Mouse (Mus musculus) embryonic facial prominence, embryonic 15.5 days (tissue): ENCODE measurements around the gene Nipsnap1. TPM values are rescaled to one million over a fixed set of nuclear protein-coding genes. Genes with fewer than 3 reads are reported as not detected.
A peak's percentile ranks its signal among the peaks of the same experiment; 100 is the strongest.

Experiments
- ATAC-seq: fragments of 200-750 bp; cut with Nextera tagmentation; 2 replicates; pipeline ENCODE4 v1.8.0; 2017; ENCODE audit warnings: low read depth, moderate TSS enrichment; ENCODE audit not compliant: insufficient number of reproducible peaks, low FRiP score, low TSS enrichment
- H3K27ac ChIP-seq: fragments of 300-500 bp; sonication (generic); replicated peaks from 2 replicates; pipeline ENCODE4 v1.5.1; 2015; ENCODE audit warnings: mild to moderate bottlenecking, inconsistent platforms
- H3K27me3 ChIP-seq: fragments of 300-500 bp; sonication (generic); 2 replicates; pipeline ENCODE4 v1.6.1; 2015; ENCODE audit warnings: inconsistent platforms
- H3K36me3 ChIP-seq: fragments of 300-500 bp; sonication (generic); 2 replicates; pipeline ENCODE4 v1.6.1; 2015; ENCODE audit warnings: mild to moderate bottlenecking, inconsistent platforms
- H3K4me1 ChIP-seq: fragments of 300-500 bp; sonication (generic); 2 replicates; pipeline ENCODE4 v1.6.1; 2015; ENCODE audit warnings: inconsistent platforms
- H3K4me2 ChIP-seq: fragments of 300-500 bp; sonication (generic); replicated peaks from 2 replicates; pipeline ENCODE4 v1.6.1; 2015; ENCODE audit warnings: mild to moderate bottlenecking, inconsistent platforms
- H3K4me3 ChIP-seq: fragments of 300-500 bp; sonication (generic); replicated peaks from 2 replicates; pipeline ENCODE4 v1.5.1; 2015; ENCODE audit warnings: mild to moderate bottlenecking, inconsistent platforms
- H3K9ac ChIP-seq: fragments of 300-500 bp; sonication (generic); 2 replicates; pipeline ENCODE4 v1.6.1; 2015; ENCODE audit warnings: inconsistent platforms
- H3K9me3 ChIP-seq: fragments of 300-500 bp; sonication (generic); replicated peaks from 2 replicates; pipeline ENCODE4 v1.6.1; 2016; ENCODE audit warnings: inconsistent platforms
- WGBS: fragments of 180-500 bp; shearing (Covaris S2); methylation state at CpG from one replicate; pipeline ENCODE4 v1.1.7; 2015; 5-methylcytosine and 5-hydroxymethylcytosine counted together
- polyA plus RNA-seq: library from polyadenylated mRNA; unstranded; fragments of >200 nt; fragmentation: Nextera tagmentation; extraction: Ambion mirVana; gene quantifications from 2 replicates; pipeline ENCODE4 v1.2.1, GENCODE M21; 2015

Gene Nipsnap1
- polyA plus RNA-seq, 1 experiment from 2014 or later, result 41.3 TPM

DNA sequence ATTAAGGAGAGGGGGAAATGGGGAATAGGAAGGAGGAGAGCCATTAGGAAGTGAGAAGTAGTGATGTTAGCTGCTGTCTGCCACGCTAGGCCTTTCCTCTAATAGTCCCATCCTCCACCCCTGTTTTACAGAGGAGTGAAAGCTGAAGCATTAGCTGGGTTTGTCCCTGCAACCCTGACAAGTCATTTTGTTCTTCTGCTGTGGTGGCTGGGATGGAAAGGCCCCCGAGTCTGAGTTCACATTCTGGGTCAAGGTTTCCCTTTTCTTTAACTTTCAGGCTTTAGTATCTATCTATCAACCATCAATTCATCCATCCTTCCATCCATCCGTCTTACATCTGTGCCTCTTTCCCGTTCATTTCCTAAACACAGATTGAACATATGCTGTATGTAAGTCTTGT, 7.3 kb downstream of the Nipsnap1 start:
- WGBS, result 78% methylated on average over 4 of the region's 4 CpGs
- H3K9me3 ChIP-seq, result no peaks in the 10 kb centered on the region
- peaks cover 23% of the 10 kb centered on the region for H3K36me3 ChIP-seq
- H3K4me1 ChIP-seq, result no peaks in the 10 kb centered on the region
- H3K4me2 ChIP-seq, result no peak overlapping the region
- no peak overlapping the region for H3K9ac ChIP-seq
- no peak overlapping the region for H3K4me3 ChIP-seq
- no peaks in the 10 kb centered on the region for H3K27me3 ChIP-seq
- ATAC-seq, result no peak
- no peak overlapping the region for H3K27ac ChIP-seq

DNA sequence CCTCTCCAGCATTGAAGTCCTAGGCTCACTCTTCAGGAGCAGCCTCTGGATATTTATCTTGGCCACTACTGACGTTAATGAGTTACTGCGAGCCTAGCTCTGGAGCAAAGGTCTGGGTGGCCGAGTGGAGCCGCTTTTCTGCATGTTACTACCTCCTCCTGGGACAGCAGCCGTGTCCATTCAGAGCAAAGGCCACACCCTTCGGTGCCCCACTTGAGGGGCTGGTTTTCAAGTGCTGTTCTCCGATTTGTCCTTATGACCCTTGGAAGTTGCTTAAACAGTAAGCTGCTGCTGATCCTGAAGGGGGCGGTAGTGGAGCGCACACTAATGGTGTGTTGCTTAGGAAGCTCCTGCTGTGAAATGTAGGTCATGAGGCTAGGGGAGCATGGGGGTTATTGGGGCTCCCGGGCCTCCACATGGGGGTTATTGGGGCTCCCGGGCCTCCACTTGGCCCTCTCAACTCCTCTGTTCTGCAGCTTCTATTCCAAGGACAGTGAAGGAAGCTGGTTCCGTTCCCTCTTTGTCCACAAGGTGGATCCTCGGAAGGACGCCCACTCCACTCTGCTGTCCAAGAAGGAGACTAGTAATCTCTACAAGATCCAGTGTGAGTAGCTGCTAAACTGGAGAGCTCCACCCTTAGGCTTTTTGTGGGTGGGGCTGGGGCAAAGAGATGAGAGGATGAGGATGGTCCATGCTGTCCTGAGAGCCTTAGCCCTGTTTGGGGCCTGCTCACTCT, 9.3 kb downstream of the Nipsnap1 start:
- H3K9me3 ChIP-seq, result no peaks in the 10 kb centered on the region
- no peak overlapping the region for H3K9ac ChIP-seq
- no peaks in the 10 kb centered on the region for H3K4me1 ChIP-seq
- 55% methylated on average over 14 of the region's 14 CpGs for WGBS
- H3K27me3 ChIP-seq, result no peaks in the 10 kb centered on the region
- H3K36me3 ChIP-seq, result peaks cover 19% of the 10 kb centered on the region
- H3K4me3 ChIP-seq, result no peak overlapping the region
- no peak overlapping the region for H3K27ac ChIP-seq
- no peak for ATAC-seq
- H3K4me2 ChIP-seq, result no peak overlapping the region

DNA sequence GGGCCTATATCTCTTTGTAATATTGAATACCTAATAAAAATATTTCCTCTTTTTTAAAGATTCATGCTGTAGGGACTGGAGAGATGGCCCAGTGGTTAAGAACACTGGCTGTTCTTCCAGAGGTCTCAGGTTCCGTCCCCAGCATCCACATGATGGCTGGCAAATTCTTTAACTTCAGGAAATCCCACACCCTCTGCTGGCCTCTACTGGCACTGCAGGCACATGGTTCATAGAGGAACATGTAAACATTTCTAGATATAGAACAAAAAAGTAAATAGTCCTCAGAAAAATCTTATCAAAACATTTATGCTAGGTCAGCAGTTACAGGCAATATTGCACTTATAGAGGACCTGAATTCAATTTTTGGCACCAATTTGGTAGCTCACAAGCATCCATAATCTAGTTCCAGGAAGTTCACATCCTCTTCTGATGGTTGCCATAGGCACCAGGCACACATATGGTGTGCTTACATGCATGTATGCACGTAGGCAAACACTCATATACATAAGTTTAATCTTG, 11.7 kb downstream of the Nipsnap1 start:
- no peak for ATAC-seq

DNA sequence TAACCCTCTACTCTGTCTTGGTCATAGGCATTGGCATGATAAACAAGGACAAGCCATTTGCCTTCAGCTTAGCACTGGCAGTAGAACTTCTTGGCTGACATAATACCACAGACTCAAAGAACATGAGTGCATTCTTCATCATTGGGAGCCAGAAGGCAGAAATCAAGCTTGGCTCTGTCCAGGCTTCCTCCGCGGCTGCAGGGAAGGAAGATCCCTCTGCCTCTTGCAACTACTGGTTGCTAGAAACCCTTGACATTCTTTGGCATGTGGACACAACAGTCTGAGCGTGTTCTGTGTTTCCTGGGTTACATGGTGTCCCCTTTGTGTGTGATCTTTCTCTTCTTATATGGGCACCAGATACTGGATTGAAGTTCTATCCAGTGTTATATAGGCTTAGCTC, 13.2 kb downstream of the Nipsnap1 start:
- H3K4me3 ChIP-seq, result no peak overlapping the region
- H3K27me3 ChIP-seq, result no peaks in the 10 kb centered on the region
- H3K27ac ChIP-seq, result no peak overlapping the region
- no peak overlapping the region for H3K4me2 ChIP-seq
- no peak for ATAC-seq
- peaks cover 47% of the 10 kb centered on the region for H3K36me3 ChIP-seq
- no peaks in the 10 kb centered on the region for H3K9me3 ChIP-seq
- 90% methylated on average over 3 of the region's 3 CpGs for WGBS
- H3K4me1 ChIP-seq, result no peaks in the 10 kb centered on the region
- no peak overlapping the region for H3K9ac ChIP-seq

More for the DNA sequence above, 11.7 kb downstream of the Nipsnap1 start:
- no peaks in the 10 kb centered on the region for H3K9me3 ChIP-seq
- H3K36me3 ChIP-seq, result peaks cover 41% of the 10 kb centered on the region
- no peak overlapping the region for H3K27ac ChIP-seq
- no peak overlapping the region for H3K4me3 ChIP-seq
- no peak overlapping the region for H3K4me2 ChIP-seq
- no peaks in the 10 kb centered on the region for H3K27me3 ChIP-seq
- H3K4me1 ChIP-seq, result no peaks in the 10 kb centered on the region
- WGBS, result 55% methylated on average over 2 of the region's 2 CpGs
- no peak overlapping the region for H3K9ac ChIP-seq

DNA sequence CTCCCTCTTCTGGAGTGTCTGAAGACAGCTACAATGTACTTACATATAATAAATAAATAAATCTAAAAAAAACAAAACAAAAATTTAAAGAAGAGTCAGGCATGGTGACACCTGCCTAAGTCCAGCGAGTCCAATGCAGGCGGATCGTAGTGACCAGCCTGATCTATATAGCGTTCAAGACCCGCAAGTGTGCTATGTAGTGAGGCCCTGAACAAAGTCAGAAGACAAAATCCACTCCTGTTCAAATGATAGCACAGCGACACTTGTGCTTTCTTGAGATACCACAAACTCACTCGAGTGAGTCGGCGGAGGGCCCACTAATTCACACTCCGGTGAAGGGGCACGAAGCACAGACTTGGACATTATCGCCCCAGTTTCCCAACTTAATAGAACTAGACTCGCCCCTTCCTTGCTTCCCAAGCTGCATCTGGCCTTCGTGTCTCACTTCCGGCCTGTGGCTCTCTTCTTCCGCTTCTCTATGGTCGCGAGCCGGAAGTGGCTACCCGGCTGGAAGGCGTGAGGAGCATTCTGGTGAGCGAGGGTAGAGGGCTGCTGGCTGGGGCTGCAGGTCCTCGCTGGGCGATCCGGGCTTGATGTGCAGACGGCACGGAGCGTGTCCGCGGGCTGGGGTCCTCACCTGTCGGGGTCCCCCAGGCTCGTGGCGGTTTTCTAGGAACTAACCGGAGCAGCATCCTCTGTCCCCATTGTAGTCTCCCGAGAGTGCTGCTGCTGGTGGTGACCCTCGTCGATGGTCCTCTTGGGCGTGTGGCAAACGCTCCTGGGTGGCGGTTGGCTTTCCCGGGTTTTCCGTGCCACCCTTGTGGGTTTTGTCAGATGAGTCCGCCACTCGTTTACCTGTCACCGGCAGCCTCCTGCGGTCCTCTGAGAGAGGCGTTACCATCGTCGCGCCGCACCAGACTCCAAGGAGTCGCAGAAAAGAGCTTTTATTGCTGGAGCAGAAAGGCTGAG, 21.4 kb downstream of the Nipsnap1 start, which contains the start of gene Thoc5:
Thoc5 (plus strand) TSS at position 473 of the 969 bp plus-strand sequence.
- no peaks in the 10 kb centered on the region for H3K9me3 ChIP-seq
- H3K36me3 ChIP-seq, result peaks cover 32% of the 10 kb centered on the region; the same call in 1 of the 2 replicates
- H3K9ac ChIP-seq, result peak within 1 kb of the TSS; percentile 66
- 3% methylated on average over 52 of the region's 52 CpGs for WGBS
- H3K27me3 ChIP-seq, result no peaks in the 10 kb centered on the region
- peak within 1 kb of the TSS; percentile 63 for H3K27ac ChIP-seq
- peak within 1 kb of the TSS; percentile 92 for H3K4me2 ChIP-seq
- peak; percentile 89 for ATAC-seq
- H3K4me1 ChIP-seq, result peaks cover 9% of the 10 kb centered on the region
- H3K4me3 ChIP-seq, result peak within 1 kb of the TSS; percentile 89

DNA sequence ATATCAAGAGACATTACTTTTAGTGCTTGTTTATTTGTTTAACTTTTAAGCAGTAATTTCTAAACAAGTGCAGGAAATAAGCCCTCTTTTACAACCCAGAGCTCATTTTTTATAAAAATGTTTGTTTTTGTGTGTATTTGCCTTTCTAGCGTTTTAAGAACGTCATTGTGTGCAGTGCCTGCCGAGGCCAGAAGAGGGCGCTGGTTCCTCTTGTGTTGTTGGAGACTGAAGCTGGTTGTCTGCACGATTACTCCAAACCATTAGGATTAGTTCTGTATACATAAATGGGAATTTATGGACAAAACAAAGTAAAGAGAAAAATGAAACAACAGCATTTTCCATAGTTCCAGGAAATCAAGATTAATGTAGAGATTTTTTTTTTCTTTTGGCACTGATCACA, 26.7 kb downstream of the Nipsnap1 start:
- H3K36me3 ChIP-seq, result peaks cover 50% of the 10 kb centered on the region
- H3K4me3 ChIP-seq, result no peak overlapping the region
- H3K27ac ChIP-seq, result no peak overlapping the region
- no peak overlapping the region for H3K9ac ChIP-seq
- peaks cover 9% of the 10 kb centered on the region for H3K4me1 ChIP-seq
- WGBS, result 74% methylated on average over 5 of the region's 5 CpGs
- H3K4me2 ChIP-seq, result no peak overlapping the region
- no peaks in the 10 kb centered on the region for H3K9me3 ChIP-seq
- ATAC-seq, result no peak
- no peaks in the 10 kb centered on the region for H3K27me3 ChIP-seq

DNA sequence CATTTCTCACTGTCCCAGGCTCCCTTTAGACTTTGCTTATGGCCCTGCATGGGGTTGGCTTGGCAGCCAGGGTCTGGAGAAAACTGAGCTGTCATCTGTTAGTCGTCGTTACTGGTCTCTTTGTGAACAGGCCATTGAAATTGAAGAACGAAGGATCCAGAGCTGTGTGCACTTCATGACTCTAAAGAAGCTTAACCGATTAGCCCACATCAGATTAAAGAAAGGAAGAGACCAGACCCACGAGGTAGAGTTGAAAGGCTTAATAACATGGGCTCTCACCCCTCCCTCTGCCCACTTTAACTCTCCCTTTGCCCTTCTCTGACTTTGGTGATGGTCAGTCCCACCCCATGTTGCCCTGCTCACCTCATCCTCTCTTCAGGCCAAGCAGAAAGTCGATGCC, 28.2 kb downstream of the Nipsnap1 start:
- Histone ChIP-seq H3K27me3 (no peaks in the 10 kb centered on the region), H3K4me3 (no peak overlapping the region), H3K4me1 (no peaks in the 10 kb centered on the region), H3K36me3 (peaks cover 57% of the 10 kb centered on the region), H3K4me2 (no peak overlapping the region), H3K27ac (no peak overlapping the region), H3K9me3 (no peaks in the 10 kb centered on the region), H3K9ac (no peak overlapping the region)
- 88% methylated on average over 6 of the region's 6 CpGs for WGBS
- ATAC-seq, result no peak

DNA sequence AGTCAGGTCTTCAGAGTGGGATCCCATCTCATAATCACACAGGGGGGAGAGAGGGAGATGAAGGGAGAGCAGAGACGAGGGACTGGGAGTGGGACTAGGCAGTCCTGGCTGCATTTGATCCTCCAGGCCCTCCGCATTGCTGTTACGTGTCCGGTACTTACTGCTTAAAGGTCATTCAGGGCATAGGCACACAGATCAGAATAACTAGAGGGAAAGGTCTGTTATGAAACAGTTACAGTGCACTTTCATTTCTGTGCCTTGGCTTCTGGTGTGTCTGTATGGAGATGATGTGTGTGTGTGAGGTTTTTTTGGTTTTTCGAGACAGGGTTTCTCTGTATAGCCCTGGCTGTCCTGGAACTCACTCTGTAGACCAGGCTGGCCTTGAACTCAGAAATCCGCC, 32.5 kb downstream of the Nipsnap1 start:
- Histone ChIP-seq H3K27me3 (no peaks in the 10 kb centered on the region), H3K4me1 (no peaks in the 10 kb centered on the region), H3K4me3 (no peak overlapping the region), H3K4me2 (no peak overlapping the region), H3K9me3 (no peaks in the 10 kb centered on the region), H3K27ac (no peak overlapping the region), H3K9ac (no peak overlapping the region), H3K36me3 (peaks cover 62% of the 10 kb centered on the region)
- no peak for ATAC-seq
- WGBS, result 89% methylated on average over 6 of the region's 6 CpGs

DNA sequence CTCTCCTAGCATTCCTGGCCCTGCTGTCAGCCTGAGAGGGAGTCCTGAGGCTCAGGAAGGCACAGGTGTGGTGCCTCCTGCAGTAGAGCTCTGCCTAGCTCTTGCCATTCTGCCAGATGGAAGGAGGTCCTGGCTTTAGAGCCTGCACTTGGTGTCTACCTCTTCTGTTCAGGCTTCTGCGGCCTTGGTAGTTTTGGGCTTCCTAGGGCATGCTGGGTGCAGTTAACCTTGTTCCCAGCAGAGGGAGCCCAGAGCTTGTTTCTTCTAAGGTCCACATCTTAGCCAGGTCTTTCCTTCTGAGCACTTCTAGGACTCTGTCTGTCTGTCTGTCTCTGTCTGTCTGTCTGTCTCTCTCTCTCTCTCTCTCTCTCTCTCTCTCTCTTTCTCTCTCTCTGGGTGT, 42.3 kb downstream of the Nipsnap1 start:
- H3K36me3 ChIP-seq, result peaks cover 86% of the 10 kb centered on the region

DNA sequence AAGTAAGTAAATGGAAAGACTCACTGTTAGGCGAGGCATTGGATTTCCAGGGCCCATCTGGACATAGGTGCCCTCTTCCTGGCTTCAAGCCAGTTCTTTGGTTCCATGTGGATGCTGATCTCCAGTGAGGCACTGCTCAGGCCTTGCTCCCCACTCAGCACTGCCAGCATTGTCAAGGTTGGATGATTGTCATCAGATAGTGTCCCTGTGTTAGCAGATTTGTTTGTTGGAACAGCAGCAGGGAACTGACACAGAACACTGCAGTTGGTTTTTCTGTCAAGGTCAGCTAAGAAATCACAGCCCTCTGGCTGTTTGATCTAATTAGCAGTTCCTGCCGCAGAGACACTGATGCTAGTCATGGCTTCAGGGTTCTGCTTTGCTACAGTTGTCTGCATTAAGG, 47.5 kb downstream of the Nipsnap1 start:
- ATAC-seq, result no peak
- no peak overlapping the region for H3K9ac ChIP-seq
- peaks cover 84% of the 10 kb centered on the region for H3K36me3 ChIP-seq
- no peaks in the 10 kb centered on the region for H3K4me1 ChIP-seq
- H3K4me2 ChIP-seq, result no peak overlapping the region
- no peaks in the 10 kb centered on the region for H3K27me3 ChIP-seq
- WGBS, result 71% methylated on average over 2 of the region's 2 CpGs
- H3K4me3 ChIP-seq, result no peak overlapping the region
- H3K9me3 ChIP-seq, result no peaks in the 10 kb centered on the region
- H3K27ac ChIP-seq, result no peak overlapping the region

More for the DNA sequence above, 42.3 kb downstream of the Nipsnap1 start:
- no peak for ATAC-seq
- no peaks in the 10 kb centered on the region for H3K27me3 ChIP-seq
- H3K9me3 ChIP-seq, result no peaks in the 10 kb centered on the region
- no peak overlapping the region for H3K9ac ChIP-seq
- H3K4me3 ChIP-seq, result no peak overlapping the region
- H3K27ac ChIP-seq, result no peak overlapping the region
- H3K4me1 ChIP-seq, result no peaks in the 10 kb centered on the region
- WGBS, result 57% methylated on average over 1 of the region's 1 CpGs
- H3K4me2 ChIP-seq, result no peak overlapping the region

DNA sequence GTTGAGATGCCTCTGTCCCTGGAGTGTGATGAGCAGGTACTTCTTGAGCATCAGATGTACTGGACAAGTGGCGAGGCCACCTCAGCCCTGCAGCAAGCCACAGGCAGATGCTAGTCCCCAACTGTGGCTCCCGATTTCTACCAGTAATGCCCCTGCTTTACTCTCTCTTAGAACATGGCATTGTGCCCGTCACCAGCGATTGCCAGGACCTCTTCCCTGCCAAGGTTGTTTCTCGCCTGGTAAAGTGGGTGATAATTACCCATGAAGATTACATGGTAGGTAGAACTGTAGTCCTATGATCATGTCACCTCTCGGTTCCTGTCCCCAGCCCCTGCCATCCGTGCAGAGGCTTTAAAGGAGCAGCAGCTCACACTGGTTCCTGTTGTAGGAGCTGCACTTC, 48.0 kb downstream of the Nipsnap1 start:
- H3K9ac ChIP-seq, result no peak overlapping the region
- no peak overlapping the region for H3K4me2 ChIP-seq
- H3K27ac ChIP-seq, result no peak overlapping the region
- H3K9me3 ChIP-seq, result no peaks in the 10 kb centered on the region
- peaks cover 86% of the 10 kb centered on the region for H3K36me3 ChIP-seq
- no peak overlapping the region for H3K4me3 ChIP-seq
- H3K4me1 ChIP-seq, result no peaks in the 10 kb centered on the region
- ATAC-seq, result no peak
- 85% methylated on average over 7 of the region's 7 CpGs for WGBS
- H3K27me3 ChIP-seq, result no peaks in the 10 kb centered on the region
